Comparison of ENCODE assay signal across 8 mouse cellular contexts in genomic region chr11:113617132-113617911, GRCm38 (mm10). TPM values are rescaled to one million over a fixed set of nuclear protein-coding genes. Genes with fewer than 3 reads are reported as not detected.
DNase-seq lines count a peak whose midpoint lies in the region; ATAC-seq and TF ChIP-seq lines count a peak whose summit lies in the region.

No protein-coding gene starts in this region.

- peak; percentile 17; the same call in 1 of the 2 replicates for ATAC-seq in stomach, postnatal 0 days (ENCODE audit: low FRiP score, low TSS enrichment)

- H3K36me3 ChIP-seq in stomach, postnatal 0 days (ENCODE audit: control insufficient read depth, insufficient read depth, low read length) = no peaks in the 10 kb centered on the region

- 0 out of 2 replicates have a peak, but pooled peaks cover 3% of the 10 kb centered on the region for H3K27me3 ChIP-seq in stomach, postnatal 0 days (ENCODE audit: control insufficient read depth, insufficient read depth, low read length)

- intact Hi-C loops in heart, postnatal 36 days (cut with DNase I) = loop anchor here (2.0 to 5.0 kb wide), 2 partner anchors 319 to 440 kb away; no protein-coding TSS in a partner anchor
- intact Hi-C loops in left cerebral cortex, postnatal 14 days (cut with DNase I) = loop anchor here (10.0 kb wide), 1 partner anchor 103 kb away; no protein-coding TSS in a partner anchor

- no peak for TF ChIP-seq EP300 in stomach, postnatal 0 days (optimal IDR thresholded peaks at IDR 0.05)

- H3K9me3 ChIP-seq in stomach, postnatal 0 days (ENCODE audit: control insufficient read depth, low read length) = no peaks in the 10 kb centered on the region

- no peak overlapping the region for H3K4me3 ChIP-seq in stomach, postnatal 0 days (ENCODE audit: low read depth, low read length)

- 42% methylated on average over 14 of the region's 14 CpGs for WGBS in stomach, postnatal 0 days

- 0 out of 2 replicates have a peak overlapping the region, but pooled peaks have one; percentile 5 for H3K4me2 ChIP-seq in stomach, postnatal 0 days (replicated peaks; ENCODE audit: low read depth)

- TF ChIP-seq CTCF in stomach, postnatal 0 days (IDR thresholded peaks at IDR 0.05; ENCODE audit: low read depth) = peak; percentile 73

- H3K4me1 ChIP-seq in stomach, postnatal 0 days (replicated peaks; ENCODE audit: control insufficient read depth, insufficient read depth) = 0 out of 2 replicates have a peak, but pooled peaks cover 5% of the 10 kb centered on the region

- no peak overlapping the region for H3K9ac ChIP-seq in stomach, postnatal 0 days (ENCODE audit: low read length)

- H3K27ac ChIP-seq in stomach, postnatal 0 days (replicated peaks) = no peak overlapping the region

- DNase-seq in gastrocnemius, adult 18-20 months (ENCODE audit: low spot score) = peak; percentile 40
- DNase-seq in gastrocnemius, postnatal 25 days = no peak
- peak; percentile 76 for DNase-seq in MEL-GATA-1-ER (ENCODE audit: extremely low read depth, low read depth)
- peak; percentile 85 to 93 for DNase-seq in cerebellum, postnatal 14 days
- peak; percentile 39 to 65 for DNase-seq in heart, postnatal 36 days
- peak; percentile 78 to 80 for DNase-seq in left cerebral cortex, postnatal 14 days (ENCODE audit: low spot score in 2 of 2)
- DNase-seq in naive thymus-derived CD4-positive, alpha-beta T cell, adult 2 months (ENCODE audit: low read depth) = peak; percentile 85
- DNase-seq in stomach, postnatal 0 days (ENCODE audit: low spot score) = peak; percentile 84

RNA-seq across cellular contexts. Expression of gene Sstr2, which starts 1.8 kb away (rescaled TPM):
- not detected for total RNA-seq in gastrocnemius, adult 18-20 months (2021)
- not detected for total RNA-seq in gastrocnemius, postnatal 25 days (2021)
- total RNA-seq in heart, postnatal 36 days (2021) = not detected
- 10 to 100 TPM; 35.7 to 36.2 TPM for total RNA-seq in left cerebral cortex, postnatal 14 days (2021)
- polyA plus RNA-seq in stomach, postnatal 0 days (2015; fragmentation: Nextera tagmentation; extraction: Ambion mirVana) = 1.5 and 1.8 TPM in 2 replicates

RNA-seq across cellular contexts. Expression of gene Cog1, which starts 31.6 kb away (rescaled TPM):
- total RNA-seq in gastrocnemius, adult 18-20 months (2021) = 10 to 100 TPM; 19.9 to 21.8 TPM
- total RNA-seq in gastrocnemius, postnatal 25 days (2021) = 10 to 100 TPM; 18.6 to 20.2 TPM
- 10 to 100 TPM; 17.6 to 18.3 TPM for total RNA-seq in heart, postnatal 36 days (2021)
- 10 to 100 TPM; 36.8 to 38.7 TPM for total RNA-seq in left cerebral cortex, postnatal 14 days (2021)
- polyA plus RNA-seq in stomach, postnatal 0 days (2015; fragmentation: Nextera tagmentation; extraction: Ambion mirVana) = 14.4 and 15.3 TPM in 2 replicates

RNA-seq across cellular contexts. Expression of gene Slc39a11, which starts 32.6 kb away (rescaled TPM):
- total RNA-seq in gastrocnemius, adult 18-20 months (2021) = 1 to 10 TPM; 1.5 to 2.4 TPM
- 1 to 10 TPM; 1.8 to 3.1 TPM for total RNA-seq in gastrocnemius, postnatal 25 days (2021)
- total RNA-seq in heart, postnatal 36 days (2021) = 1 to 10 TPM; 2.6 to 3.9 TPM
- total RNA-seq in left cerebral cortex, postnatal 14 days (2021) = 10 to 100 TPM; 13.9 to 15.3 TPM
- polyA plus RNA-seq in stomach, postnatal 0 days (2015; fragmentation: Nextera tagmentation; extraction: Ambion mirVana) = 56.6 and 58.0 TPM in 2 replicates

Comparison
In these comparisons a context has a peak if more than half of its experiments do, and no peak if none do; other contexts are left out.
1. RNA of gene Sstr2, which starts 1.8 kb away (total RNA-seq): 35.7 to 36.2 TPM in left cerebral cortex, postnatal 14 days; not detected in gastrocnemius, postnatal 25 days, not detected in gastrocnemius, adult 18-20 months and not detected in heart, postnatal 36 days; every median in the first group is over 10 times any median in the second.